Comparison of ENCODE assay signal across 18 mouse cellular contexts in the genomic region with DNA sequence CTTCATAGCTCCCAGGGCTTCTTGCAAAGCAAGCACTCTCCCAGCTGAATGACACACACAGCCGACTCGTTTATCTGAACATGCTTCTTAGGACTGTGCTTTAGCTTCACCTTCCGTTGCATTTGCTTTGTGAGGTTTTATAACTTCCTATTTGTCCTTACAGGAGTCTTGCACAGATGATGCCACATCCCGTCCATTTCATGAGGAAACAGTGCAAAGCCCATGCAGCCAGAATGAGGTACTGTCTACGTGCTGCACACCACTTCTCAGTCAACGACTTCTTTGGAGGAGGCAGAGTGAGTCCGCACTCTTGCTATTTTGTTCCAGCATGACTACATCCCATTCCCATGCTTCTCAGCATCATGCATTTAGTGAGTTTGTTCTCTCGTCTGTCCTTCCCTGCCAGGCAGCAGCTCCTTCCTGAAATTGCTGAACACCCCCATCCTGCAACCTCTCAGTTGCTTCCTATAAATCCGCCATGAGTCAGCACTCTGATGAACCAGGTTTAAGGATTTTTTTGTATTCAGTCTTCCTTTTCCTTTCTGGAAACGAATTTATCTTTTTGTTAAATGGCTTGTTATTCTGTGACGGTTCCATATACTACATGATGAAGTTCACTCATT.
A peak's percentile ranks its signal among the peaks of the same experiment; 100 is the strongest.
DNase-seq lines count a peak whose midpoint lies in the region; ATAC-seq and TF ChIP-seq lines count a peak whose summit lies in the region.
"Had no signal": no experiment of that assay in that cellular context is flagged by ENCODE, and none has a peak within 500 bp of the region (broad histone marks: within the 10 kb centered on the region; RNA-seq: fewer than 3 reads in every experiment).

No protein-coding gene starts in this region.

- no peak for TF ChIP-seq POLR2A in bone marrow, adult 2 months (IDR thresholded peaks at IDR 0.05; ENCODE audit: borderline replicate concordance, control insufficient read depth, low read depth, low read length)

- peak; percentile 92 for ATAC-seq in frontal cortex, adult (ENCODE audit: low TSS enrichment)
- peak; percentile 96 for ATAC-seq in granulocyte monocyte progenitor cell, adult 5-6 weeks (replicated peaks; ENCODE audit: poor library complexity, severe bottlenecking)
- ATAC-seq in megakaryocyte progenitor cell, adult 5-6 weeks (replicated peaks; ENCODE audit: poor library complexity), result peak; percentile 97
- ATAC-seq in hindbrain, embryonic 14.5 days (ENCODE audit: low FRiP score), result no peak
- ATAC-seq: forebrain, embryonic 13.5 days; forebrain, postnatal 0 days; hindbrain, embryonic 16.5 days; inflammation-experienced regulatory T-cells, adult 6 months had no signal

- no peak overlapping the region for H3K27ac ChIP-seq in bone marrow, adult 2 months (ENCODE audit: control insufficient read depth, insufficient read depth, low read depth, low read length, poor library complexity)
- H3K27ac ChIP-seq in hindbrain, embryonic 14.5 days, result no peak overlapping the region
- H3K27ac ChIP-seq: embryonic facial prominence, embryonic 10.5 days; forebrain, embryonic 13.5 days had no signal

- no peak overlapping the region for H3K9ac ChIP-seq in hindbrain, embryonic 14.5 days
- H3K9ac ChIP-seq: forebrain, embryonic 13.5 days; forebrain, postnatal 0 days; heart, embryonic 12.5 days had no signal

- peak overlapping the region; percentile 7 for H3K4me3 ChIP-seq in bone marrow, adult 2 months (replicated peaks; ENCODE audit: control insufficient read depth, low read depth, low read length)
- no peak overlapping the region for H3K4me3 ChIP-seq in hindbrain, embryonic 14.5 days (replicated peaks; ENCODE audit: low read length)
- H3K4me3 ChIP-seq: embryonic facial prominence, embryonic 10.5 days; forebrain, embryonic 13.5 days; heart, embryonic 12.5 days had no signal

- 12% methylated on average over 11 of the region's 11 CpGs for WGBS in bone marrow, adult 2 months
- 90% methylated on average over 11 of the region's 11 CpGs for WGBS in hindbrain, embryonic 14.5 days

- no peaks in the 10 kb centered on the region for H3K36me3 ChIP-seq in hindbrain, embryonic 14.5 days (replicated peaks; ENCODE audit: control insufficient read depth, insufficient read depth)
- H3K36me3 ChIP-seq: embryonic facial prominence, embryonic 10.5 days; heart, embryonic 12.5 days had no signal

- H3K4me2 ChIP-seq in hindbrain, embryonic 14.5 days (replicated peaks), result no peak overlapping the region
- H3K4me2 ChIP-seq: forebrain, embryonic 13.5 days; heart, embryonic 12.5 days had no signal

- H3K9me3 ChIP-seq in hindbrain, embryonic 14.5 days (ENCODE audit: control insufficient read depth, low read length), result no peaks in the 10 kb centered on the region
- H3K9me3 ChIP-seq: embryonic facial prominence, embryonic 10.5 days; forebrain, embryonic 13.5 days; heart, embryonic 12.5 days had no signal

- H3K27me3 ChIP-seq in hindbrain, embryonic 14.5 days (ENCODE audit: control insufficient read depth, insufficient read depth, low read length), result no peaks in the 10 kb centered on the region
- H3K27me3 ChIP-seq: forebrain, embryonic 13.5 days; heart, embryonic 12.5 days had no signal

- H3K4me1 ChIP-seq in bone marrow, adult 2 months (ENCODE audit: control insufficient read depth, insufficient read depth, low read length), result peaks cover 5% of the 10 kb centered on the region
- H3K4me1 ChIP-seq in hindbrain, embryonic 14.5 days (replicated peaks; ENCODE audit: control insufficient read depth, insufficient read depth, low read length), result no peaks in the 10 kb centered on the region
- H3K4me1 ChIP-seq: embryonic facial prominence, embryonic 10.5 days; forebrain, embryonic 13.5 days; heart, embryonic 12.5 days had no signal

- no peak for TF ChIP-seq CTCF in bone marrow, adult 2 months (IDR thresholded peaks at IDR 0.05; ENCODE audit: control insufficient read depth, insufficient read depth, low read length)

- DNase-seq in frontal cortex, postnatal 25 days (ENCODE audit: low spot score in 2 of 2), result no peak
- DNase-seq in testis, postnatal 14 days (ENCODE audit: low spot score), result no peak
- no peak for DNase-seq in hindbrain, embryonic 14.5 days (ENCODE audit: low spot score)
- DNase-seq: adrenal gland, postnatal 14 days; cerebellum, adult 8-10 months; cerebellum, postnatal 14 days; forebrain, postnatal 0 days; gastrocnemius, postnatal 36 days; heart, adult 18-20 months had no signal
